Mouse (Mus musculus) heart, embryonic 15.5 days (tissue): ENCODE measurements at regions not wholly inside any gene's neighbourhood (a gene's known extent, or its start where the extent isn't known, plus 50 kb on each side); places are given as distances from the start of the nearest gene placed in this dataset.

Experiments
- ATAC-seq: fragments of 200-750 bp; cut with Nextera tagmentation; replicated peaks from 2 replicates; pipeline ENCODE4 v1.8.0; 2017; ENCODE audit warnings: low read depth, moderate TSS enrichment; ENCODE audit not compliant: insufficient number of reproducible peaks, insufficient read depth, low FRiP score
- H3K27ac ChIP-seq: fragments of 300-500 bp; sonication (generic); 2 replicates; pipeline ENCODE4 v1.5.1; 2015; ENCODE audit warnings: mild to moderate bottlenecking, inconsistent platforms
- H3K27me3 ChIP-seq: fragments of 300-500 bp; sonication (generic); 2 replicates; pipeline ENCODE4 v1.6.1; 2015; ENCODE audit warnings: inconsistent platforms
- H3K36me3 ChIP-seq: fragments of 300-500 bp; sonication (generic); 2 replicates; pipeline ENCODE4 v1.6.1; 2015; ENCODE audit warnings: mild to moderate bottlenecking, inconsistent platforms
- H3K4me1 ChIP-seq: fragments of 300-500 bp; sonication (generic); replicated peaks from 2 replicates; pipeline ENCODE4 v1.6.1; 2015; ENCODE audit warnings: inconsistent platforms
- H3K4me2 ChIP-seq: fragments of 300-500 bp; sonication (generic); 2 replicates; pipeline ENCODE4 v1.6.1; 2015; ENCODE audit warnings: inconsistent platforms, mild to moderate bottlenecking, moderate library complexity
- H3K4me3 ChIP-seq: fragments of 300-500 bp; sonication (generic); 2 replicates; pipeline ENCODE4 v1.5.1; 2015; ENCODE audit warnings: mild to moderate bottlenecking, inconsistent platforms
- H3K9ac ChIP-seq: fragments of 300-500 bp; sonication (generic); 2 replicates; pipeline ENCODE4 v1.6.1; 2015; ENCODE audit warnings: mild to moderate bottlenecking, inconsistent platforms
- H3K9me3 ChIP-seq: fragments of 300-500 bp; sonication (generic); replicated peaks from 2 replicates; pipeline ENCODE4 v1.6.1; 2016; ENCODE audit warnings: inconsistent platforms
- WGBS: fragments of 180-500 bp; shearing (Covaris S2); methylation state at CpG from one replicate; pipeline ENCODE4 v1.1.7; 2015; ENCODE audit warnings: mixed read lengths; 5-methylcytosine and 5-hydroxymethylcytosine counted together

DNA sequence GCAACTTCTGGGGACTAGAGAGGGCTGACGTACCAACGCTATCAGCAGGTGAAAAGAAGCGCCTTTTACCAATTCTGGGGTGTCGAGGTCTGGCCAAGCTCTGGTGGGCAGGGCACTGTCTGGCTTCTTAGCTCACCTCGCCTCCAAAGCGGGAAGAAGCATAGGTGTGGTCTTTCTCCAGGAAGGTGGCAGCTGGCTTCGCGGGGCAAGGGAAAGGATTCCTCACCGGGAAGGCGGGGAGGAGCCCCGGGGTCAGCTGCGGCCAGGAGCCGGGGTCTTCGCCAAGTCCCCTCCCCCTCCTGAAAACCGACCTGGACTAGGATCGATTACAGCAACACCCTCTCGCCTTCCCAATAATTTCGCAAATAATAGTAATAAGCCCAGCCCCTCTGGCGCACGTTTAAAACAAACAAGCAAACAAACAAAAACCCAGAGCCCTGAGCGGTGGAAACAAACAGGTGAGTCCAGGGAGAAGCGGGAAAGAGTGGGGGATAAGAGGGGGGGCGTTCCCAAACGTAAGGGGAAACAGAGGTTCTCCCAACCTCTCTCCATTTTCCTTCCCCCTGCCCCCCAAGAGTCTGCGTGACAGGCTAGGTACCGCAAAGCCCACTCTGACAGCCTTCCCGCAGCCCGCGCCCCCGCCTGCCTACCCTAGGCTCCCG, 63.5 kb upstream of the Ak4 start:
- Histone ChIP-seq H3K9me3 (no peaks in the 10 kb centered on the region), H3K36me3 (no peaks in the 10 kb centered on the region), H3K9ac (peak overlapping the region; percentile 85), H3K27ac (peak overlapping the region; percentile 94), H3K4me1 (peaks cover 15% of the 10 kb centered on the region), H3K4me3 (peak overlapping the region; percentile 75), H3K4me2 (peak overlapping the region; percentile 93), H3K27me3 (no peaks in the 10 kb centered on the region)
- no peak for ATAC-seq
- 2% methylated on average over 31 of the region's 31 CpGs for WGBS

DNA sequence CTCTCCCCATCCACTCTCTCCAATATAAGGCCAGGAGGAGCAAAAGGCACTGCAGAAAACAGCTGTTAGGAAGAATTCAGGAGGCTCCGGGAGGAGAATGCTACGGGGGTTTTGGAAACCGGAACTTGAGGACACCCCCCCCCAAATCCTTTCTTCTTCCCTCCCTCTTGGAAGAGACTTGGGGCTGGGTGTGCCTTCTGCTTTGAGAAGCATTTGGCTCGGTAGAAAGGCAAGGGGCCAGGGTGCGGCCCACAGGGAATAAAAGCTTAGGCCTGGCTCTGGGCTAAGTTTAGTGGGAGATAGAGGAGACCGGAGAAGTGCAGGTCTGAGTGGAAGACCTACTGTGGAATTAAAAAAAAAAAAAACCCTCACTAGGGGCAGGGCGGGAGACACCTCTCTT, 64.1 kb upstream of the Ak4 start:
- no peak for ATAC-seq

DNA sequence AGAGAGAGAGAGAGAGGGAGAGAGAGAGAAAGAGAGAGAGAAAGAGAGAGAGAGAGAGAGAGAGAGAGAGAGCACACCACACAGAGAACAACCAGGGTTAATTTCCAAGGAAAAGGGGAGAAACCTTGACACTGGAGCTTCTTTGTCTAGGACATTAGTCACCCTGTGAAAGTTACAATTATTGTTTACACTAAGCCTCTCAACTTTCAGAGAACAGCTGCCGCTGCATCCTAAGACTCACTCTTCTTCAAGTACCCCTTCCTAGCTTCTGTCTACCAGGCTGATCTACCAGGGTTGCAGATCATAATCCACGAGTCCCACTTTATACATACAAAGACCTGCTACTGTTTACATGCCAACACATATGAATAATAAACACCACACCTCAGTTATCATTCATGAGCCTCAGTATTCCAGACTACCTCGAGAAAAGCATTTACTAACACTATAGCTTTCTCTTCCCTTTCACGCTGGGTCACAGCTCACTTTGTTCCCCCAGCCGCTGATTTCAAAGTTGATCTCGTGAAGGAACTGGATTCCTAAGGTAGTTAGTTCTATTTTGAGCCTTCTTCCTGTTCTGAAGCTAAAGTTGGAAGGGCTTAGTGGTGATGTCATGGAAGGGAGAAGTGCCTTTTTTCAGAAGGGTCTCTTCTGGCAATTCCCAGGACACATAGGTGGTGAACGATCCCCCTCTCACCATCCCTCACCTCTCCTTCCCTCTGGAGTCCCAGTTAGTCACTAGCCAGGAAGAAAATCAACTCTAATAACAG, 64.8 kb upstream of the Ak4 start:
- H3K4me1 ChIP-seq: peaks cover 15% of the 10 kb centered on the region
- no peaks in the 10 kb centered on the region for H3K36me3 ChIP-seq
- no peaks in the 10 kb centered on the region for H3K9me3 ChIP-seq
- peak overlapping the region; percentile 94 for H3K27ac ChIP-seq
- peak overlapping the region; percentile 93 for H3K4me2 ChIP-seq
- H3K27me3 ChIP-seq: no peaks in the 10 kb centered on the region
- peak overlapping the region; percentile 85; the same call in 1 of the 2 replicates for H3K9ac ChIP-seq
- ATAC-seq: no peak
- peak overlapping the region; percentile 75 for H3K4me3 ChIP-seq
- 15% methylated on average over 7 of the region's 7 CpGs for WGBS

More for the DNA sequence above, 64.1 kb upstream of the Ak4 start:
- Histone ChIP-seq H3K4me1 (peaks cover 15% of the 10 kb centered on the region), H3K9me3 (no peaks in the 10 kb centered on the region), H3K36me3 (no peaks in the 10 kb centered on the region), H3K4me2 (peak overlapping the region; percentile 93), H3K27ac (peak overlapping the region; percentile 94), H3K4me3 (peak overlapping the region; percentile 75), H3K9ac (peak overlapping the region; percentile 85), H3K27me3 (no peaks in the 10 kb centered on the region)
- 11% methylated on average over 7 of the region's 7 CpGs for WGBS

DNA sequence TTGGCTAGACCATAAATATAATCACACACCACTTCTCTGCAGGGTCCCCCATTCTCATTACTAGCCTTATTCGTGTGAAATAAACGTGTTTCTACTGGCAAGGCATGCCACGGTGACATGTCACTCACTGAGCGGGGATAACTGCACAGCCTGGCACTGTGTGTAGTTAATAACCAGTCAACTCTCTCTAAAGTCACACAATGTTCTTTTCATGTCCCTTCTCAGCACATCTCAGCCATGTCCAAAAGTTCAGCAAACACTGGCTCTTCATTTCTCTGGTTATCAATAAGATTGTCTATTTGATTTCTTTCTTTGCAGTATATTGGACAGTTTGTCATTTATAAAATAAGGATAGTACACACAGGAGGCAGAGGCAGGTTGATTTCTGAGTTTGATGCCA, 66.9 kb upstream of the Ak4 start:
- ATAC-seq: no peak
- H3K27me3 ChIP-seq: no peaks in the 10 kb centered on the region
- H3K36me3 ChIP-seq: no peaks in the 10 kb centered on the region
- no peak overlapping the region for H3K4me2 ChIP-seq
- WGBS: 87% methylated on average over 4 of the region's 4 CpGs
- no peak overlapping the region for H3K9ac ChIP-seq
- H3K4me3 ChIP-seq: no peak overlapping the region
- H3K27ac ChIP-seq: no peak overlapping the region
- peaks cover 15% of the 10 kb centered on the region for H3K4me1 ChIP-seq
- no peaks in the 10 kb centered on the region for H3K9me3 ChIP-seq

DNA sequence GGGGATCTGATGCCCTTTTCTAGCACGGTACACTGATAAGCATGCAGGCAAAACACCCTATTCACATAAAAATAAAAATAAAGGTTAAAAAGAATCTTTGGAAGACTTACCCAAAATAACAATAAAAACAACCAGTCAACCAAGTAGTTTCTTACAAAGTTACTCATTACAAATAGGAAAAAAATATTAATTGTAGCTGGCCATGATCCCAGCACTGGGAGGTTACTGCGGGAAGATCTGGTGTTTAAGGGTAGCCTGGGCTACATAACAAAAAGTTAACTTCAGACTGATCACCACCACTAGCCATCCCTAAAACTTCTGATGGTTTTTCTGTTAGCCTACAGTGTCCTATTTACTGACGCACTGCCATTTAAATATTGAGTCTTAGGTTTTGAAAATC, 67.4 kb upstream of the Ak4 start:
- Histone ChIP-seq H3K4me2 (no peak overlapping the region), H3K27me3 (no peaks in the 10 kb centered on the region), H3K9me3 (no peaks in the 10 kb centered on the region), H3K36me3 (no peaks in the 10 kb centered on the region), H3K4me1 (peaks cover 15% of the 10 kb centered on the region), H3K4me3 (no peak overlapping the region), H3K9ac (no peak overlapping the region), H3K27ac (no peak overlapping the region)
- WGBS: 92% methylated on average over 3 of the region's 3 CpGs
- ATAC-seq: no peak

DNA sequence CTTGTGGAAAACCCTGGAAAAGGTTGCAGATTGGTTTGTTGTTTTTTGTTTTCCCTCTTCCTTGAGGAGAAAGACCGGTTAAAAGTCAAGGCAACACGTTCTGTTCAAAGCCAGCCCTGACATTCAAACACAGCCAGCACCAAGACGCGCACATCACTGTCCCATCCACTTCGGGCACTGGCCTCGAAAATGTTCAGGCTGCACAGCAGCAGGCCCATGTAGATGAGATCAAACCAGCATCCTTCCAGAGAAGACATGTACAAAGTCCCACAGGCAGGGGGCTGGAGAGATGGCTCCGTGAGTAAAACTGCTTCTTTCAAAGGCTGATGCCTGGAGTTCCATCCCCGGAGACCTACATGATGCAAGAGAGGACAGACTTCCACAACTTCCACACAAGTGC, 68.4 kb upstream of the Ak4 start:
- no peaks in the 10 kb centered on the region for H3K9me3 ChIP-seq
- 89% methylated on average over 8 of the region's 8 CpGs for WGBS
- no peak overlapping the region for H3K4me3 ChIP-seq
- no peak for ATAC-seq
- H3K4me2 ChIP-seq: no peak overlapping the region
- H3K4me1 ChIP-seq: peaks cover 15% of the 10 kb centered on the region
- H3K27ac ChIP-seq: no peak overlapping the region
- no peak overlapping the region for H3K9ac ChIP-seq
- H3K27me3 ChIP-seq: no peaks in the 10 kb centered on the region
- H3K36me3 ChIP-seq: no peaks in the 10 kb centered on the region; the same call in 1 of the 2 replicates

DNA sequence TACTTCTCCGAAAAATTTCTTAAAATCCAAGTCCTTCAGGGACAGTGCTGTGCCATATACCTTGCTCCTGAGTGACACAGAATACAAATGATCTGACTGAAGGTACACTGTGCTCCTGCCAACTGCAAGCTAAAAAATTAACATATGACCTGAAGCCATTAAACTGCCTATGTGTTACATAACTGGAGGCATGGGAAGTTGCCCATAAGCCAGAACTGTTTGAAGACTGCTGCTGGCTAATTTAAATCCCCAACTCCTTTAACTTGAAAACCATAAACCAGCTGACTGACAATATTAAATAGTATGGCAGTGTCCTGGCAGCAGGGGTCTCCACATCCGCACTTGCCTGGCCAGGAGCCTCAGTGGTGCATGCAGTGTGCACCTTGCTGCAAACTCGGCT, 68.9 kb upstream of the Ak4 start:
- Histone ChIP-seq H3K27ac (no peak overlapping the region), H3K36me3 (no peaks in the 10 kb centered on the region; the same call in 1 of the 2 replicates), H3K4me1 (peaks cover 12% of the 10 kb centered on the region), H3K9me3 (no peaks in the 10 kb centered on the region), H3K4me3 (no peak overlapping the region), H3K4me2 (no peak overlapping the region), H3K27me3 (no peaks in the 10 kb centered on the region), H3K9ac (no peak overlapping the region)
- no peak for ATAC-seq
- 85% methylated on average over 3 of the region's 3 CpGs for WGBS

DNA sequence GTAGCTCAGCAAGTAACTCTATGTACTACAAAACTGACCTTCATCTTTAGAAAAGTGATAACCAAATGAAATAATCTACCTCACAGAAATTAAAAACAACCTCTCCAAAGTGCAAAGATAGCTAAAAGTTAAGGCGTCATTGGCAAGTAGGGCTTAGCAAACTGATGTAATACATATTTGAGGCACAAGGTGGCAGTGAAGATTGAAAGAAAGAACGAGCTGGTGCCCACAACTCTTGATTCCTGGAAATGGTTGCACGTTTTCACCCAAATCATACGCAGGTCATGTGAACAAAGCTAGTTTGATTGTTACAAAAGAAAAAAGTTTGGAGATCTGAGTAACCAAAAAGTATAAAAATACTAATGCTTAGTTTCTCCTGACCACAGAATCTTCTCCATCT, 69.7 kb upstream of the Ak4 start:
- 22% methylated on average over 4 of the region's 4 CpGs for WGBS

DNA sequence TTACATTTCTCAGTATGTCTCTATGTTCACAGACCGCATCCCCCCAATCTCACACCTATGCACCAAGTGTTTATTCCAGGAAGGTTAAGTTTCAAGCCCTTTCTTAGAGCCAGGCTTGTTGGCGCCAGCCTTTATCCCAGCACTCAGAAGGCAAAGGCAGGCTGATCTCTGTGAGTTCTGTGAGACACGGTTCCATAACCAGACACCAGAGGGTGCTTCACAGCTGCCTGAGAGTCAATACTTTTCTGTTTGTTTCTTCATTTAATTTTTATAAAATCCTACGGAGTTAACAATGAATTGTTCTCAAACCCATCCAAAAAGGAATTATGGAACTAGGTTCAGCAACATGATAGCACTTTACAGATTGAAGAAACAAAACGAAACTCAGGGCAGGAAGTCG, 71.8 kb upstream of the Ak4 start:
- no peaks in the 10 kb centered on the region for H3K27me3 ChIP-seq
- H3K4me3 ChIP-seq: no peak overlapping the region
- no peaks in the 10 kb centered on the region for H3K9me3 ChIP-seq
- H3K4me2 ChIP-seq: no peak overlapping the region
- WGBS: 77% methylated on average over 6 of the region's 6 CpGs
- H3K9ac ChIP-seq: no peak overlapping the region
- ATAC-seq: no peak
- H3K27ac ChIP-seq: no peak overlapping the region
- no peaks in the 10 kb centered on the region for H3K4me1 ChIP-seq
- H3K36me3 ChIP-seq: peaks cover 7% of the 10 kb centered on the region; the same call in 1 of the 2 replicates

More for the DNA sequence above, 69.7 kb upstream of the Ak4 start:
- no peak overlapping the region for H3K4me3 ChIP-seq
- H3K36me3 ChIP-seq: no peaks in the 10 kb centered on the region; the same call in 1 of the 2 replicates
- ATAC-seq: no peak
- H3K9ac ChIP-seq: no peak overlapping the region
- H3K4me2 ChIP-seq: no peak overlapping the region
- no peaks in the 10 kb centered on the region for H3K27me3 ChIP-seq
- H3K9me3 ChIP-seq: no peaks in the 10 kb centered on the region
- no peak overlapping the region for H3K27ac ChIP-seq
- peaks cover 5% of the 10 kb centered on the region for H3K4me1 ChIP-seq

DNA sequence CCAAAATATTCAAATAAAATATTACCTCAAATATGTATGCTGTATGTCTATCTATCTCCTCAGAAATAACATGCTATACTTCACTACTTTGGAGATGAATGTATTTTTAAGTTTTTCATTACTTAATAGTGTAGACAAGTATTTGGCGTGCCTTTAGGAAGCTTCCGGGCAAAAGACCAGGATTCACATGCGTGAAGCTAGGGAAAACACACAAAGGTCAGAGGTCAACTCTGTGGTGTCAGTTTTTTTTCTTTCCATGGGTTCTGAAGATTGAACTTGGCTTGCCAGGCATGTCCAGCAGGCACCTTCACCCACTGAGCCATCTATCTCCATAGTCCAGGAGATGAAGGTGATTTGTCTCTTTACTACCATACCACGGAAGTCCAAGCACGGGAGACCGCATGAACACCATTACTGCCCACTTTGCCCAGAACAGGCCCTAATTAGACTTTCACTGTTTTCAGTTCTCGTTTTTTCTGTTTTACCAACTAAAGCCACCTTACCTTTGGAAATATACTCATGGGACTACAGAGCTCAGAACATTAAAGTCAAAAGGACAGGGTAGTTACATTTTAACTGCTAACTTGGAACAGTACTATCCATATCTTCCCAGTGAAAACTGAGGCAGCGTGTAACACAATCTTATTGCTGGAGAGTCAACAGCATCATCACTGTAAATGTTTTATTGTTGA, 76.9 kb upstream of the Ak4 start:
- H3K4me3 ChIP-seq: no peak overlapping the region
- peaks cover 7% of the 10 kb centered on the region; the same call in 1 of the 2 replicates for H3K36me3 ChIP-seq
- 87% methylated on average over 8 of the region's 8 CpGs for WGBS
- no peak overlapping the region for H3K4me2 ChIP-seq
- no peak overlapping the region for H3K27ac ChIP-seq
- no peak overlapping the region for H3K9ac ChIP-seq
- no peaks in the 10 kb centered on the region for H3K9me3 ChIP-seq
- H3K4me1 ChIP-seq: no peaks in the 10 kb centered on the region
- no peak for ATAC-seq
- H3K27me3 ChIP-seq: no peaks in the 10 kb centered on the region

DNA sequence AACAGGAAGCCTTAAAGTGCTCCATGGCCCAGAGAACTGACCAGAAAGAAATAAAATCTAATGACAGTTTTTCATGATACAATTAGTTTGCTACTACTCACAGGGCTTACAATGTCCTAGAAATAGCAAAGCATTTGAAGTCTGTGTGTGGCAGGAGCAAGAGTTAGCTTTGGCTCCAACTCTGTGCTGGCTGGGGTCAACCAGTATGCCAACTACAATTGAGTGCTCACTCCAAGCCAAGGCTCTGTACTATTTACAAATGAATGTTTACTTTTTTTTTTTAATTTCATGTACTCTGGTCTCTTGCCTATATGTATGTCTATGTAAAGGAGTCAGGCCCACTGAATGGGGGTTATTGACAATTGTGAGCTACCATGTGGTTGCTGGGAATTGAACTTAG, 75.7 kb upstream of the Jak1 start:
- no peaks in the 10 kb centered on the region for H3K9me3 ChIP-seq
- no peak for ATAC-seq
- no peak overlapping the region for H3K27ac ChIP-seq
- no peak overlapping the region for H3K4me3 ChIP-seq
- no peak overlapping the region for H3K9ac ChIP-seq
- peaks cover 7% of the 10 kb centered on the region; the same call in 1 of the 2 replicates for H3K36me3 ChIP-seq
- no peak overlapping the region for H3K4me2 ChIP-seq
- peaks cover 7% of the 10 kb centered on the region for H3K4me1 ChIP-seq
- no peaks in the 10 kb centered on the region for H3K27me3 ChIP-seq
